Mouse (Mus musculus): Measurements from ENCODE around the gene Bri3. TPM values are rescaled to one million over a fixed set of nuclear protein-coding genes. Genes with fewer than 3 reads are reported as not detected.
"Not testable (repeated sequence)": the region's sequence is repeated elsewhere in the genome, so short reads cannot be mapped to it uniquely, and the experiment has no call there.

The Bri3 gene
- polyA plus RNA-seq, 1 experiment = not detected

DNA sequence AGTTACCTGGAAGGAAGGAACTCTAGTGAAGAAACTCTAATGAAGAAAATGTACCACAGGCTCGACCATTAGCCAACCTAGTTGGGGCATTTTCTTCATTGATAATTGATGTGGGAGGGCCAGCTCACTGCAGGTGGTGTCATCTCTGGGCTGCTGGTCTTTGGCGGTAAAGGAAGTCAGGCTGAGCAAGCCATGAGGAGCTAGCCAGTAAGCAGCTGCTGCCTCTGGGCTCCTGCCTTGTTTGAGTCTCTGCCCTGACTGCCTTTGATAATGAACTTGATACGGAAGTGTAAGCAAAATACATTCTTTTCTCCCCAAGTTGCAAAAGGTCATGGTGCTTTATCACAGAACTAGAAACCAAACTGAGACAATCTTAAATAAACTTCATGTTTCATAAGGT is 72.2 kb downstream of the Bri3 start:
- 85% methylated on average over 3 of the region's 3 CpGs for WGBS
- TF ChIP-seq POLR2A (IDR thresholded peaks at IDR 0.05; ENCODE audit: insufficient read depth, low read depth, low read length) = no peak
- Histone ChIP-seq H3K4me3 (ENCODE audit: insufficient read depth, low read depth, low read length) (no peak overlapping the region), H3K27ac (ENCODE audit: insufficient read depth, low read depth, low read length) (no peak overlapping the region), H3K4me1 (ENCODE audit: control insufficient read depth, insufficient read depth, low read length) (peaks cover 13% of the 10 kb centered on the region)

DNA sequence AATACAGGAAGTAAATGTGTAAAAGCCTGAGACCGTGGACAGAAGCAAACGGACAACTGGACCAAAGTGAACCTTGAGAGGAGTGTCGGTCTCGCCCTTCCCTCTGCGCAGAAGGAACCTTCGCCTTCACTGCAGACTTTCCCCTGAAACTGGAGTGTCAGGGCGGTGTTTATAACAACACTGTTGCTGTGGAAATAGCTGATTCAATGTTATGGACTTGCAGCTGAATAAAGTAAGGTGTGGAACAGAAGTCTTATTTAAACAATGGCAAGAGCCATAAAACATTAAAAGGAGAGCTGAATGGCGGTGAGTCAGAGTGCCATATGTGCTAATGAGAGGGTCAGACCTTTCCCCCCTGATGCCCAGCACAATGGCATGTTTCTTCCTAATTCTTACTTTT is 73.2 kb downstream of the Bri3 start:
- no peak for TF ChIP-seq CTCF (IDR thresholded peaks at IDR 0.05; ENCODE audit: insufficient read depth, low read depth, low read length)
- TF ChIP-seq POLR2A (IDR thresholded peaks at IDR 0.05; ENCODE audit: insufficient read depth, low read depth, low read length) = no peak
- Histone ChIP-seq H3K4me3 (ENCODE audit: insufficient read depth, low read depth, low read length) (no peak overlapping the region), H3K27ac (ENCODE audit: insufficient read depth, low read depth, low read length) (no peak overlapping the region), H3K4me1 (ENCODE audit: control insufficient read depth, insufficient read depth, low read length) (peaks cover 13% of the 10 kb centered on the region)
- 72% methylated on average over 8 of the region's 8 CpGs for WGBS

DNA sequence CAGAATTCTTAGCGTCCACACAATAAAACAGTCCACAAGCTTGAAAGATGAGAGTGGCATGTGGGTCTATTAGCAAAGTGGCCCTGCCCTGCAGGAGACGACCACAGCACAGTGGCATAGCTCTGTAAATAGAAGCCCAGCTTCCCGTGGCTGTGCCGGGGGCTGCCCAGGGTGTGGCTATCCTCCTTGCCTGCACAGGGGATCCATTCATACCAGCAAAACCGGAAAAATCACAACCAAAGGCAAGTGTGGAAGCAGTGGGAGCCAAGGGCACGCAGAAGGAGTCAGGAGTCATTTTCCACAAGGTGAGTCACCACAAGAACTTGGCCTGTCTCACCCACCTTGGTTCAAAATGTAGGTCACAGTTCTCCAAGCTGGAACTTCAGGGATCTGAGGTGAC is 74.0 kb downstream of the Bri3 start:
- Histone ChIP-seq H3K4me3 (ENCODE audit: insufficient read depth, low read depth, low read length) (no peak overlapping the region), H3K4me1 (ENCODE audit: control insufficient read depth, insufficient read depth, low read length) (peaks cover 13% of the 10 kb centered on the region), H3K27ac (ENCODE audit: insufficient read depth, low read depth, low read length) (no peak overlapping the region)
- WGBS = 39% methylated on average over 6 of the region's 6 CpGs
- TF ChIP-seq POLR2A (IDR thresholded peaks at IDR 0.05; ENCODE audit: insufficient read depth, low read depth, low read length) = no peak
- no peak for TF ChIP-seq CTCF (IDR thresholded peaks at IDR 0.05; ENCODE audit: insufficient read depth, low read depth, low read length)

DNA sequence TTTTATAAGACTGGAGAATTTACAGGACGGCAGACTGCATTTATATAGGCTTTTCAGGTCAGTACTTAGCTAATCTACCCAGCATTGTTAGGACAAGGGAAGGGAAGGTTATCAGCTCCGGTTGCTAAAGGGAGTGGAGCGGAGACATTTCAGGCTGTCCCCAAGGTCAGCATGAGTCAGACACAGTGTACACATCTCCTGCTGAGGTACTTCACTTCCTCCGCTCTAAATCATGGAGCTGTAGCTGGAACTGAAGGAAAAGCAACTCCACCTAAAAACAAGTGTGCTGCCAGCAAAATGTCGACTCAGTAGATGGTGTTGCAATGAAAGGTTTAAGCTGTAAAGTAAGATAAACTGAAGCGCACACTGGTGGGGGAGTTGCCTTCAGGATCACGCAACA is 77.4 kb downstream of the Bri3 start:
- no peak for TF ChIP-seq POLR2A (IDR thresholded peaks at IDR 0.05; ENCODE audit: insufficient read depth, low read depth, low read length)
- TF ChIP-seq CTCF (IDR thresholded peaks at IDR 0.05; ENCODE audit: insufficient read depth, low read depth, low read length) = no peak
- no peak overlapping the region for H3K27ac ChIP-seq (ENCODE audit: insufficient read depth, low read depth, low read length)
- WGBS = 73% methylated on average over 7 of the region's 7 CpGs
- H3K4me1 ChIP-seq (ENCODE audit: control insufficient read depth, insufficient read depth, low read length) = peaks cover 13% of the 10 kb centered on the region
- H3K4me3 ChIP-seq (ENCODE audit: insufficient read depth, low read depth, low read length) = no peak overlapping the region

DNA sequence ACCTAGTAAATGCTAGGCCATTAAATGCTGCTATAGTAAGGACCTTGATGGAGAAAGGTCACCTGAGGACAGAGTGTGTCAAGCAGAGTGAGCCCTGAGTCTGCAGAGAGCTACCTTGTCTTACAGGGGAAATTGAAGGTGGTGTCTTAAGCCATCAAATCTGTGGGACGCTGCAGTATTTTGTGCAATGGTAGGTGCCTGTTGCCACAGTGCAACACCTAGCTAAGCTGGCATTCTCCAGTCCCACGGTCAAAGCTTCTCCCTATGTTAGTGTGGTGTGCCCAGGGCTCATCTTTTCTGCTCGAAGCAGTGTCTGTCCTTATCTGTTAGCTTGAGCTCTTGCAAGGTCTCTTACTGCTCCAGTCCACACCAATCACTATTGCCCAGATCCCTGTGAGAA is 78.5 kb downstream of the Bri3 start:
- Histone ChIP-seq H3K27ac (ENCODE audit: insufficient read depth, low read depth, low read length) (no peak overlapping the region), H3K4me3 (ENCODE audit: insufficient read depth, low read depth, low read length) (no peak overlapping the region), H3K4me1 (ENCODE audit: control insufficient read depth, insufficient read depth, low read length) (peaks cover 8% of the 10 kb centered on the region)
- no peak for TF ChIP-seq CTCF (IDR thresholded peaks at IDR 0.05; ENCODE audit: insufficient read depth, low read depth, low read length)
- no peak for TF ChIP-seq POLR2A (IDR thresholded peaks at IDR 0.05; ENCODE audit: insufficient read depth, low read depth, low read length)
- 91% methylated on average over 3 of the region's 3 CpGs for WGBS

DNA sequence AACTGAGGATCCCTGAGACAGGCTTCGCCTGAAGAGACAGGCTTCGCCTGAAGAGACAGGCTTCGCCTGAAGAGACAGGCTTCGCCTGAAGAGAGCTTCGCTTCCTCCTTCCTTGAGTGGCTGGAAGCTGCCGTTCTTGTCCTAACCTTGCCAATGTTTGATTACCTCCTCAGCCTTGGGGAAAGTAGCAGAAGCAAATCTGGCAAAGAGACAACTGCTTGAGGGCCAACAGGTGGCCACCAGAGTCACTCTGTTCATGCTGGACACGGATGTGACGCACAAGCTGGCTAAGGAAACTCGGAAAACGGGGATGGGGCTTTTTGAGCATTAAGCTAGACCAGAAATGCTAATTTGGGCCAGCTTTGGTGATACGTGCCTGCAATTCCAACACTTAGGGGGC is 89.8 kb downstream of the Bri3 start:
- WGBS = 98% methylated on average over 11 of the region's 11 CpGs
- Histone ChIP-seq H3K27ac (ENCODE audit: insufficient read depth, low read depth, low read length) (no peak overlapping the region), H3K4me3 (ENCODE audit: insufficient read depth, low read depth, low read length) (no peak overlapping the region), H3K4me1 (ENCODE audit: control insufficient read depth, insufficient read depth, low read length) (no peaks in the 10 kb centered on the region)
- no peak for TF ChIP-seq POLR2A (IDR thresholded peaks at IDR 0.05; ENCODE audit: insufficient read depth, low read depth, low read length)
- TF ChIP-seq CTCF (IDR thresholded peaks at IDR 0.05; ENCODE audit: insufficient read depth, low read depth, low read length) = no peak

DNA sequence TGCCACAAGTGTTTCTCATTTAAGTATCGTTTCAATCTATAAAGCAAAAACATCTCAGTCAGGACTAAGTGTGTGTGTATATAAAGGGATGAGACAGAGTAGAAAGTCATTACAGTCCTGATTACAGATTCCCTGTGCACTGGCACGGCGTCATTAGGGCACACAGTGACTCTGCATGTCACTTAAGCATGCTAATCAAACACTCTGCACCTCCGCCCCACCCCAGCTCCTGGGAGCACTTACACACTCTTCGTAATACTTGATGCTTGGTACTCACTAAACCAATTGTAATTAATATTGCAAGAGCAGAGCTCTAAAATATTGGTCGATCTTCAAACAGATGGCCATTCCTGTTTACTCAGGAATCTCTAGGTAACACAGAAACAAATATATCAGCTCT is 91.1 kb downstream of the Bri3 start:
- WGBS = 82% methylated on average over 6 of the region's 6 CpGs
- not testable (repeated sequence) for H3K4me3 ChIP-seq (ENCODE audit: insufficient read depth, low read depth, low read length); H3K27ac ChIP-seq (ENCODE audit: insufficient read depth, low read depth, low read length); H3K4me1 ChIP-seq (ENCODE audit: control insufficient read depth, insufficient read depth, low read length)

DNA sequence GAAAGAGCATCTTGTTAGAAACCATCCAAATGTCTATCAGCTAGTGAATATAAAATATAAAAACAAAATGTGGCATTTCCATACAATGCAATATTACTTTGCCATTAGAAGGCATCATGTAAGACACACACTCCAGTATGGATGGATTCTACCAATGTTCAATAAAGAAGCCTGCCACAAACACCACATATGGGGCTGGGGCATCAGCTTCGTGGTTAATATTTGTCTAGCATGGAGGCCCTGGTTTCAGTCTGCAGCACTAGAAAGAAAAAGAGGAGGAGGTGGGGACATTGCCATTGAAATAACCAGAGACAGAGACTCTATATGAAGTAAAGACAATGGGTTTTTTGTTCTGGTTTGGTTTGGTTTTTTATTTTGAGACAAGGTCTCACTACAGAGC is 94.5 kb downstream of the Bri3 start:
- WGBS = 48% methylated on average over 1 of the region's 1 CpGs
- TF ChIP-seq CTCF (IDR thresholded peaks at IDR 0.05; ENCODE audit: insufficient read depth, low read depth, low read length) = no peak
- no peak for TF ChIP-seq POLR2A (IDR thresholded peaks at IDR 0.05; ENCODE audit: insufficient read depth, low read depth, low read length)
- Histone ChIP-seq H3K4me1 (ENCODE audit: control insufficient read depth, insufficient read depth, low read length) (no peaks in the 10 kb centered on the region), H3K4me3 (ENCODE audit: insufficient read depth, low read depth, low read length) (no peak overlapping the region), H3K27ac (ENCODE audit: insufficient read depth, low read depth, low read length) (no peak overlapping the region)

DNA sequence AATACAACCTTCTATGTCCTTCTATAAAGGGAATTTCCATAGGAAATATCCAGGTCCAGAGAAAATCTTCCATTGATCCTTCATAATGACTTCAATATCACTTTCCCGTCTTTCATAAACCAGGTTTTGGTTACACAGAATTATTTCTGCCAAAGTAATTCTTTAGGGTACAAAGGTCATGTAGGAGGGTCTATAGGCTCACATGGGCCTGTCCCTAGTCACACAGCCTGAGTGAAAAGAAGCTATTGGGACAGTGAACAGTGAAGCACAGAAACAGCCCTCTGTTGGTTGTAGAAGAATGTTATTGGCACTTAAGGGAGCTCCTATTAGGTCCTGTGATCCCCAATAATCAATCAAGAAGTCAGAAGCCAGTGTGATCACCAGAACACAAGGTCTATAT is 96.8 kb downstream of the Bri3 start:
- Histone ChIP-seq H3K27ac (ENCODE audit: insufficient read depth, low read depth, low read length) (no peak overlapping the region), H3K4me3 (ENCODE audit: insufficient read depth, low read depth, low read length) (no peak overlapping the region), H3K4me1 (ENCODE audit: control insufficient read depth, insufficient read depth, low read length) (no peaks in the 10 kb centered on the region)
- TF ChIP-seq CTCF (IDR thresholded peaks at IDR 0.05; ENCODE audit: insufficient read depth, low read depth, low read length) (no peak), POLR2A (IDR thresholded peaks at IDR 0.05; ENCODE audit: insufficient read depth, low read depth, low read length) (no peak)
- WGBS = 83% methylated on average over 1 of the region's 1 CpGs

DNA sequence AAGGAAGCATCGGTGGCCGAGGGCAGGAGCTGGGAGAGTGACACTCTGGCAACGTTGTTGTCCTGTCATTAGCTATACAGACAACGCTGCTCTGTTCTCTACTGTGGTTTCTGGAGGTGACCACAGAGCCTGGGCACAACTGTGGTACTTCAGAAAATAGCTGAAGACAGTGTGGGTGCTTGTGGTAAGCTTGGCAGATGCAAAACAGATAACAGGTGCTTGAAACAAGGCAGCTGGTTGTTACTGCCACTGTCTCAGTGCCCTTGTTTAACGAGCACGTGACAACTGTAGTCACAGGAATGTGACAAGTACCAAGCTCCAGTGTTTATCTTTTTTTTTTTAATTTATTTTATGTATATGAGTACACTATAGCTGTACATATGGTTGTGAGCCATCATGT is 100.4 kb downstream of the Bri3 start:
- Histone ChIP-seq H3K4me3 (ENCODE audit: insufficient read depth, low read depth, low read length) (no peak overlapping the region), H3K4me1 (ENCODE audit: control insufficient read depth, insufficient read depth, low read length) (no peaks in the 10 kb centered on the region), H3K27ac (ENCODE audit: insufficient read depth, low read depth, low read length) (no peak overlapping the region)
- 83% methylated on average over 6 of the region's 6 CpGs for WGBS
- no peak for TF ChIP-seq POLR2A (IDR thresholded peaks at IDR 0.05; ENCODE audit: insufficient read depth, low read depth, low read length)
- TF ChIP-seq CTCF (IDR thresholded peaks at IDR 0.05; ENCODE audit: insufficient read depth, low read depth, low read length) = no peak
